Mouse (Mus musculus) forebrain, embryonic 12.5 days (tissue): ENCODE results near the gene Capn5. TPM values are rescaled to one million over a fixed set of nuclear protein-coding genes. Genes with fewer than 3 reads are reported as not detected.

Experiments used
- ATAC-seq: fragments of 200-750 bp; cut with Nextera tagmentation; 2 replicates; pipeline ENCODE4 v1.8.0; 2017; ENCODE audit warnings: moderate TSS enrichment; ENCODE audit not compliant: low FRiP score
- H3K27ac ChIP-seq: fragments of 300-500 bp; sonication (generic); 2 replicates; pipeline ENCODE4 v1.5.1; 2016; ENCODE audit warnings: mild to moderate bottlenecking
- H3K27me3 ChIP-seq: fragments of 300-500 bp; sonication (generic); 2 replicates; pipeline ENCODE4 v1.6.1; 2016; ENCODE audit warnings: mild to moderate bottlenecking
- H3K36me3 ChIP-seq: fragments of 300-500 bp; sonication (generic); replicated peaks from 2 replicates; pipeline ENCODE4 v1.6.1; 2016; ENCODE audit warnings: mild to moderate bottlenecking
- H3K4me1 ChIP-seq: fragments of 300-500 bp; sonication (generic); 2 replicates; pipeline ENCODE4 v1.6.1; 2016
- H3K4me2 ChIP-seq: fragments of 300-500 bp; sonication (generic); 2 replicates; pipeline ENCODE4 v1.6.1; 2016; ENCODE audit warnings: mild to moderate bottlenecking, moderate library complexity
- H3K4me3 ChIP-seq: fragments of 300-500 bp; sonication (generic); replicated peaks from 2 replicates; pipeline ENCODE4 v1.5.1; 2016; ENCODE audit warnings: mild to moderate bottlenecking
- H3K9ac ChIP-seq: fragments of 300-500 bp; sonication (generic); 2 replicates; pipeline ENCODE4 v1.6.1; 2016; ENCODE audit warnings: mild to moderate bottlenecking
- H3K9me3 ChIP-seq: fragments of 300-500 bp; sonication (generic); 2 replicates; pipeline ENCODE4 v1.6.1; 2016
- WGBS: fragments of 180-500 bp; shearing (Covaris S2); methylation state at CpG from one replicate; pipeline ENCODE4 v1.1.7; 2016; 5-methylcytosine and 5-hydroxymethylcytosine counted together
- polyA plus RNA-seq: library from polyadenylated mRNA; unstranded; fragments of >200 nt; fragmentation: Nextera tagmentation; extraction: Ambion mirVana; gene quantifications from 2 replicates; pipeline ENCODE4 v1.2.1, GENCODE M21; 2016

The Capn5 gene
- polyA plus RNA-seq, 1 experiment from 2014 or later, result 8.3 TPM

DNA sequence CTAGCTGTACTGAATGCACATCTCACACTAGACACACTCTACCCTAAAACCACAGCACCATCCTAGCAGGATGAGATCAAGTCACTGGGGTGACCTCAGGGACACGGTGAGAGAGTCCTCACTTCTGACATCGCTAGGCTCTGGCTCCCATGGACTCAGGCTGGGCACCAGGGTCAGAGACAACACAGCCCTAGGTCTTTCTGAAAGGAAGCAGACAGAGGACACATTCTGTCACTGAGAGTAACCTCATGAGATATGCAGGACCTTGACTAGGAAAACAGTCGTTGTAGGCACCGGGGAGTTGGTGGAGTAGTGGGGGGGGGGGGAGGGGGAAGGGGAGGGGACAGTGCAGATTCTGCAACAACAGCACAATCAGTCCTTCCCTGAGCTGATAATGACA lies 4.7 kb downstream of the Capn5 start:
- WGBS, result 60% methylated on average over 4 of the region's 4 CpGs
- Histone ChIP-seq H3K9me3 (no peaks in the 10 kb centered on the region), H3K27ac (no peak overlapping the region), H3K4me2 (no peak overlapping the region), H3K9ac (no peak overlapping the region), H3K36me3 (no peaks in the 10 kb centered on the region), H3K27me3 (peaks cover 29% of the 10 kb centered on the region), H3K4me3 (no peak overlapping the region), H3K4me1 (peaks cover 24% of the 10 kb centered on the region)
- ATAC-seq, result no peak

DNA sequence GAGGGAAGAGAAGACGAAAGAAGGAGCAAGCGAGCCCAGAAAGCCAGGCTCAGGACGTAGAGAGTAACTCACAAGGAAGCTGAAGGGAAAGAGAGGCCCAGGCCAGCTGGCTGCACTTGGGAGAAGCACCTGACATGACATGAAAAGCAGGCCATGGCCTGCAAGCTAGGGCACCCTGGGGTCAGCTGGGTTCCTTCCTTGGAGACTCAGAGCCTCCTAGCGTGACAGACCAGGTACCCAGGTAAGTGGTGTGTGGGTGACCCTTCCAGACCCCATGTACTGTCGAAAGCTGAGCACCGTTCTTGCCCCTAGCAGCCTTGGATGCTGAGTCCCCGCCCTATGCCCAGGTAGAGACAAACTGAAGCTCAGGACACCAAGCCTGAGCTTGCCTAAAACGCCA lies 5.4 kb downstream of the Capn5 start:
- no peak for ATAC-seq
- 83% methylated on average over 8 of the region's 8 CpGs for WGBS
- Histone ChIP-seq H3K27me3 (peaks cover 28% of the 10 kb centered on the region), H3K9me3 (no peaks in the 10 kb centered on the region), H3K4me2 (no peak overlapping the region), H3K27ac (no peak overlapping the region), H3K4me3 (no peak overlapping the region), H3K36me3 (no peaks in the 10 kb centered on the region), H3K9ac (no peak overlapping the region), H3K4me1 (peaks cover 17% of the 10 kb centered on the region)

DNA sequence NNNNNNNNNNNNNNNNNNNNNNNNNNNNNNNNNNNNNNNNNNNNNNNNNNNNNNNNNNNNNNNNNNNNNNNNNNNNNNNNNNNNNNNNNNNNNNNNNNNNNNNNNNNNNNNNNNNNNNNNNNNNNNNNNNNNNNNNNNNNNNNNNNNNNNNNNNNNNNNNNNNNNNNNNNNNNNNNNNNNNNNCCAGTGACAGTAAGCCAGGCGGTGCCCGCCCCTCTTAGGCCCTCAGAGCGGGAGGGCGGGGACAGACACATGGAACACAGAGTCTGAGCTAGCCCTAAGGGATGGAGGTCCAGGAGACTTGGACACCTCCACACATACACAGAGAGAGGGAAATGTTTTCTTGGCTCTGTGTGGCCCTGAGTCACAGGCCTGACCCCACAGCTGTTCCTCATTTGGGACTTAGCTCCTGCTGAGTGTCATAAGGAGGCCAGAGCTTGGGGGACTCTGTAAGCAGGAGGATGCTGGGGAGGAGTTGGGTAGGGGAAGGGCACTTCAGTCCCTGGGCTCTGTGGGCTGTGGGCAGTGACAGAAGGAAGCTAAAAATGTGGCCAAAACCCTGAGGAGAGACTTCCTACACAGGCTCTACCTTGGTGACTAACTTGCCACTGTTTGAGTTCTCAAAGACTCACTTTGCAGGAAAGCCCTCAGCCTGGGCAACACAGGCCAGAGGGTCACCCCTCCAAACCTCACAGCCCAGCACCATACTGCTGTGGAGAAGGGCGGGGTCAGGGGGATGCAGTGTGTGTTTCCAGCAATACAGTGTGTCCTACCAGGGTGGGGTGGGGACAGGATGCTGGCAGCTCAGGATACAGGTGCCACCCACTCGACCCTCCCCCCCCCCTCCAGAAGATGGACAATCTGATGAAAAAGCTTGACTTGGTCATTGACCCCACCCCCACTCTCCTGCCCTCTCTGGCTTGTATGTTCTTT lies 6.7 kb downstream of the Capn5 start:
- no peak for ATAC-seq

DNA sequence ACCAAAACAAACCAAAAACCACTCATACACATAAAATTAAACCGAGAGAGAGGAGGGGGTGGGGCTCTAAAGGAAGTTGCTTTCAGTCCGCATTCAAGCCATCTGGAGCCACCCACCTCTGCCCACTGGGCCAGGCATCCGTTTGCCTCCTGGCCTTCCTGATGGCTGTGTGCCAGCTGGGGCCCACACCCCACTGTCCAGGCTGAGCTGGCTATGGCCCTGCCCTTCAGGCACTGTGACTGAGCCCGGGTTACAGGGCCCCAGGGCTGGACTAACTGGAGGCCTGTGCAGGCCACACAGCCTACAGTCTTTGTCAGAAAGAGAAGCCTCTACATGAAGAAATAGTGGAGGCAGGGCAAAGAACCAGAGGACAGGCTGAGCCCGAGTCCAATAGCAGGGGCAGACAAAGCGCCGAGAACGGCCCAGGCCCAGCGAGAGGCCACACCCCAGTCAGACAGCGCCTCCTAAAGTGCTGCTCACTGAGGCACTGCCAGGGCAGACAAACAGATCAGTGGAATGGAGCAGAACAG lies 13.0 kb downstream of the Capn5 start:
- Histone ChIP-seq H3K4me2 (no peak overlapping the region), H3K9me3 (no peaks in the 10 kb centered on the region), H3K4me3 (no peak overlapping the region), H3K27me3 (0 out of 2 replicates have a peak, but pooled peaks cover 3% of the 10 kb centered on the region), H3K36me3 (no peaks in the 10 kb centered on the region), H3K4me1 (peaks cover 19% of the 10 kb centered on the region), H3K9ac (no peak overlapping the region), H3K27ac (0 out of 2 replicates have a peak overlapping the region, but pooled peaks have one; percentile 14)
- ATAC-seq, result 0 out of 2 replicates have a peak, but pooled peaks have one; percentile 30
- 73% methylated on average over 10 of the region's 10 CpGs for WGBS

More for the DNA sequence above, 6.7 kb downstream of the Capn5 start:
- Histone ChIP-seq H3K4me2 (no peak overlapping the region), H3K4me3 (no peak overlapping the region), H3K9me3 (no peaks in the 10 kb centered on the region), H3K36me3 (no peaks in the 10 kb centered on the region), H3K27ac (no peak overlapping the region), H3K9ac (no peak overlapping the region), H3K27me3 (peaks cover 17% of the 10 kb centered on the region), H3K4me1 (peaks cover 10% of the 10 kb centered on the region; the same call in 1 of the 2 replicates)
- WGBS, result 67% methylated on average over 6 of the region's 6 CpGs

DNA sequence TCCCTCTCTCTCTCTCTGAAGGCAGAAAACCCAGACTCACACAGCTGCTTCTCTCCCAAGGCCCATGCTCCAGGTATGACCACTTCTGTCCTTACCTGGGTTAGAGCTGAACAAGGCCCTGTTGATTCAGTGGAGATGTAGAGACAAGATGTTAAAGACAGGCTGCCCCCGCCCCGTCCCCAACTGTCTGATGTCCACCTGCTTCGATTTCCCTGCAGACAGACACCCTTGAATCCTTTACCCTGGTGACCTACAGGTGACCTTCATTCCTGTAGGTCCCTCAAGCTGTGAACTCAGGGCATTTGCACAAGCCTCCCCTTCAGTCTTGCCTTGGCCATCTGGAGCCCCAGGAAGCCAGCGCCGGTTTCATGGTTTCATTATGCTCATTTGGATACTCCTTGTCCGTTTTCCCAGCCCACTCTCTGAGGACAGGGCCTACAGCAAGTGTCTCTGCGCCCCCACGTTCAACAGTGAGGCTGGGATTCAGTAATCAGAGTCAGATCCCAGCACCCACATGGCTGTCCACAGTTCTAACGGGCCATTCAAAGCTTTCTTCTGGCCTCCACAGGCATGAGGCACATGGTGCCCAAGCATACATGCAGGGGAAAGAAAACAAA lies 13.6 kb downstream of the Capn5 start:
- Histone ChIP-seq H3K9me3 (no peaks in the 10 kb centered on the region), H3K9ac (no peak overlapping the region), H3K27me3 (no peaks in the 10 kb centered on the region), H3K4me1 (peaks cover 20% of the 10 kb centered on the region), H3K36me3 (no peaks in the 10 kb centered on the region), H3K27ac (no peak overlapping the region), H3K4me3 (no peak overlapping the region), H3K4me2 (no peak overlapping the region)
- no peak for ATAC-seq
- WGBS, result 82% methylated on average over 9 of the region's 9 CpGs

DNA sequence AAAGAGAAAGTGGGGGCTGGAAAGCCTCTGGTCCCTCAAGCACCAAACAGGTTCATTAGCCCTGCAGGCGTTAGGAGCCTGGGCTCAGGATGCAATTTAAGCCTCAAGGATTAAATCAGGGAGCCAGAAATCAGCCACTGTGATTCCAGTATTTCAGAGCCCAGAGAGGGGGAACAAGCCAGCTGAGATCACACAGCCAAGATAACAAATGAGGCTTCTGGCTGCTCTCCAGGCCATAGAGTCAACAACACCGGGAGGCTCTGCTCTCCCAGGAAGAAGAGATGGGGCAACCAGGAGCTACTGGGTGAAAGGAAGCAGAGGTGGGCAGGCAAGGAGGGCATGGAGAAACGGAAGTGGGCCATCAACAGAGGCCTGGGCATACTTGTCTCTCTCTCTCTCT lies 14.4 kb downstream of the Capn5 start:
- no peaks in the 10 kb centered on the region for H3K27me3 ChIP-seq
- H3K4me1 ChIP-seq, result peaks cover 20% of the 10 kb centered on the region
- no peak overlapping the region for H3K27ac ChIP-seq
- no peak overlapping the region for H3K9ac ChIP-seq
- no peak overlapping the region for H3K4me2 ChIP-seq
- no peak for ATAC-seq
- H3K9me3 ChIP-seq, result no peaks in the 10 kb centered on the region
- no peaks in the 10 kb centered on the region for H3K36me3 ChIP-seq
- no peak overlapping the region for H3K4me3 ChIP-seq
- 65% methylated on average over 3 of the region's 3 CpGs for WGBS

DNA sequence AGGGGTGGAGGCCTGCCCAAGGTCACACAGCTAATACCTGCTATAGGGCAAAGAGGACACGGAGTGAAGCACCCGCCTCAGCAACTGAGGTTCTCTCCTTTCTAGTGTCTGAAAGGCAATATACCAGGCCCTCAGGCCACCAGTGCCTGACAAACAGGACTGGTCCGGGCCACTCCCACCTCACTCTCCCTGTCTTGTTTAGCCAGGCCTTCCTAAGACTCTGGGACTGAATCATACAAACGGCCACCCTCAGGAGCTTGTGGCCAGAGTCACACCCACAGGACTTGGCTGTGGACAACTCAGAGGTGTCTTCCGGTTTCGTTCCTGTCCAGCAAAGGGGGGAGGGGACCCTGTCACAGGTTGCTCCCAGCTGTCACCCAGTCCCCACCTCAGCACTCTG lies 15.8 kb downstream of the Capn5 start:
- no peak for ATAC-seq
- peaks cover 25% of the 10 kb centered on the region for H3K4me1 ChIP-seq

DNA sequence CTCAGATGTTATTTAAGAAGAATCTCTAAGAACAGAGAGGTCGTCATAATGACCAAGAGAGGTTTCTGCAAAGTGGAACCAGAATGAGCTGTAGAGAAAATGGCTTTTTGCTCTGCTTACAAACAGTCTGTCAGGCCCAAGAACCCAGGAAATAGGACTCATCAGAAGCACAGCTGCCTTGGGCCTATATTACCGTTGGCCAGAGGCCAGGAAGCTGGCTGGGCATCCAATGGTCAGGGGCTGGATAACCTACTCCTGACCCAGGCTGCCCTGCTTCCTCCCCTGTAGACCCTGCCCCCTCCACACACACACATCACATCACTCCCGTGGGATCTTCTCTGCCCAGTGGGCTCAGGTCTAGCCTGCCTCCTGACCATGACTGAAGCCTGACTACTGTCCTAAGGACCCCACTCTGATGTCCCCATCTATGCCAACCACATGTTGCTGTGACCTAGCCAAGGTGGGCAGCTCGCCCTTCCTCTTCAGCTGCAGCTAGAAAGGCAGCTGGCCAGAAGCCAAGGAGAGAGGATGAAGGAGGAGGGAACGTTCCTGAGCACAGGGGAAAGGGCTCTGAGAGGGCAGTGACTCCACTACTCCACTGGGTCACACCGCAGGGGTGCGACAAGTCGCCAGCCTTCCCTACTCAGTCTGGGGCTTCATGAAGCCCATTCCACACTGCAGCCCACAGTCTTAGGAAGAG lies 17.9 kb downstream of the Capn5 start:
- Histone ChIP-seq H3K9me3 (no peaks in the 10 kb centered on the region), H3K4me3 (no peak overlapping the region), H3K4me1 (peaks cover 32% of the 10 kb centered on the region), H3K27me3 (0 out of 2 replicates have a peak, but pooled peaks cover 3% of the 10 kb centered on the region), H3K4me2 (no peak overlapping the region), H3K36me3 (no peaks in the 10 kb centered on the region), H3K27ac (no peak overlapping the region), H3K9ac (no peak overlapping the region)
- no peak for ATAC-seq
- 62% methylated on average over 8 of the region's 8 CpGs for WGBS

More for the DNA sequence above, 15.8 kb downstream of the Capn5 start:
- 84% methylated on average over 6 of the region's 6 CpGs for WGBS
- H3K4me2 ChIP-seq, result no peak overlapping the region
- no peaks in the 10 kb centered on the region for H3K9me3 ChIP-seq
- H3K4me3 ChIP-seq, result no peak overlapping the region
- no peaks in the 10 kb centered on the region for H3K27me3 ChIP-seq
- no peak overlapping the region for H3K9ac ChIP-seq
- H3K27ac ChIP-seq, result no peak overlapping the region
- no peaks in the 10 kb centered on the region for H3K36me3 ChIP-seq

DNA sequence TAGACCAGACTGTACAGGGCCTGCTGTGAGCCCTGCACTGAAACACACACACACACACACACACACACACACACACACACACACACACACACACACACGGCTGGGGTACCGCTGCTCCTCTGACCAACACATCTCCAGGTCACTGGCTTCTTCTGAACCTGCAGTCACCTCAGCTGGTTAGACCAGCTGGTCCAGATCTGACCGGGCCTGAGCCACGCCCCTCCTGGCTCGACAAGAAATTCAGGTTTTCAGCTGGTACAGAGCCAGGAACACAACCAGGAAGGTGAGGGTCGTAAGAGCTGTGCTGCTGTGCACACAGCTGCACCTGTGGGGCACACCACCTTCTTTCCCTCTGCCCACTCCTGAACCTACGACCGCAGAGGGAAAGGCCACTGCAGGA lies 19.6 kb downstream of the Capn5 start:
- WGBS, result 59% methylated on average over 8 of the region's 8 CpGs

DNA sequence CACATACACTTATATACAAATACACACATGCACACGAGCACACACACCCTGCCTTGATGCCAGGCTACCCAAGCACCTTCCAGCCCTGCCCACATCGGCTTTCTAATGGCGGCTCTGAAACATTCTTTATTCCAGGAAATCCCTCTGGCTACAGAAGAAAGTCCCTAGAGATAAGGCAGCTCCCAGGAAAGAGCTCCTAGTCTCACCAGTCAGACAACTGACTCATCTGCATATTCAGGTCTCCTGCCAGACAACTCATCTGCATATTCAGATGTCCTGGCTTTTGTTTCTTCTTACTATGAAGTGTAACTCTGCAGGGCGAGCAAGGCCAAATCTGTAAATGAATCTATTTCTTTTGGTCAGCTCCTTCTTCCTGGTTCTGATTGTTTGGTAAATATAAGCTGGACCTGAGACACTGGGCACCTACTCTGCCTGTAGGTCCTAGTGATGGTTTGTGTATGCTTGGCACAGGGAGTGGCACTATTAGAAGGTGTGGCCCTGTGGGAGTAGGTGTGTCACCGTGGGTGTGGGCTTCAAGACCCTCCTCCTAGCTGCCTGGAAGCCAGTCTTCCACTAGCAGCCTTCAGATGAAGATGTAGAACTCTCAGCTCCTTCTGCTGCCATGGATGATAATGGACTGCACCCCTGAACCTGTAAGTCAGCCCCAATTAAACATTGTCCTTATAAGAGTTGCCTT lies 20.3 kb downstream of the Capn5 start:
- Histone ChIP-seq H3K4me3 (no peak overlapping the region), H3K4me1 (peaks cover 19% of the 10 kb centered on the region), H3K27me3 (0 out of 2 replicates have a peak, but pooled peaks cover 3% of the 10 kb centered on the region), H3K36me3 (no peaks in the 10 kb centered on the region), H3K9me3 (no peaks in the 10 kb centered on the region), H3K27ac (no peak overlapping the region), H3K4me2 (no peak overlapping the region), H3K9ac (no peak overlapping the region)
- no peak for ATAC-seq
- WGBS, result 60% methylated on average over 5 of the region's 5 CpGs

More for the DNA sequence above, 19.6 kb downstream of the Capn5 start:
- Histone ChIP-seq H3K27me3 (0 out of 2 replicates have a peak, but pooled peaks cover 3% of the 10 kb centered on the region), H3K9ac (no peak overlapping the region), H3K9me3 (no peaks in the 10 kb centered on the region), H3K36me3 (no peaks in the 10 kb centered on the region), H3K4me2 (no peak overlapping the region), H3K4me1 (peaks cover 19% of the 10 kb centered on the region), H3K4me3 (no peak overlapping the region), H3K27ac (no peak overlapping the region)
- no peak for ATAC-seq

DNA sequence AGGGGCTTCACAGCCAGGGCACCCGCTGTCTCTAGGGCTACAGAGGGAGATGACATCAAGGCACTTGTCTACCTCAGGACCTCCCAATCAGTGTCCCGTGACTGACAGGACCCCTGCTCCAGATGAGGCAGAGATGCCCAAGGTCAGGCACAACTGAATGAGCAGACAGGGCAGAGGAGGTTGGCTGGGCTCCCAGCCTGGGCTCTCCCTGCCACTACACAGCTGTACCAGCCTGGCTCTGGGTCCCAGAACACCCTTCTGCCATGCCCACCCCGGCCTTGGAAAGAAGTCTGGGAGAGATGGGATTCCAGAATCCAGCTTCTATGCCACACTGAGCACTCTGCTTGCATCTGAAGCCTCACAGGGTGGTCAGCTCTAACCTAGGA lies 21.8 kb downstream of the Capn5 start:
- Histone ChIP-seq H3K4me3 (no peak overlapping the region), H3K4me1 (peaks cover 23% of the 10 kb centered on the region), H3K27ac (no peak overlapping the region), H3K9me3 (no peaks in the 10 kb centered on the region), H3K27me3 (0 out of 2 replicates have a peak, but pooled peaks cover 3% of the 10 kb centered on the region), H3K9ac (no peak overlapping the region), H3K4me2 (no peak overlapping the region), H3K36me3 (no peaks in the 10 kb centered on the region)
- no peak for ATAC-seq
- 64% methylated on average over 3 of the region's 3 CpGs for WGBS
